Mouse (Mus musculus): ENCODE measurements around the gene 1110002E22Rik. TPM values are rescaled to one million over a fixed set of nuclear protein-coding genes. Genes with fewer than 3 reads are reported as not detected.

The 1110002E22Rik gene
- polyA plus RNA-seq, 1 experiment = 0.07 TPM

DNA sequence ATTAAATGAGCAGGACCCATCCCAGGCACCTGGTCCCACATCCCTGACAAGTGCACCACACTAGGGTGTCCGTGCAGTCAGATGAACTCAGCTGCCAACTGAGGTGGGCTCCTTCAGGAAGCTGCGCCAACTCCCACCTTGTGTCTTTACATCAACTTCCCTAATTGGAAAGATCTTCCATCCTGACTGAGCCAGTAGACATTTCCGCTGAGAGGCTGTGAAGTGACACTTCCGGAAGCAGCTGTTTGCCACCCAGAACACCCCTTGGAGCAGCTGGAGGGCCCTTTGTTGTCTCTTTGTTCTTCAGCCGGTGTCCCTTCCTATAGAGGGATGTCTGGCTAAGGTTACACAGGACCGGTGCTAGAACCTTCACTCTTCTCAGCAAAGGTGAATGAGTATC is 34.3 kb upstream of the 1110002E22Rik start:
- Histone ChIP-seq H3K4me3 (replicated peaks; ENCODE audit: insufficient read depth, low read depth, low read length) (no peak overlapping the region), H3K27me3 (ENCODE audit: control insufficient read depth, insufficient read depth, low read length) (no peaks in the 10 kb centered on the region), H3K4me1 (ENCODE audit: control insufficient read depth, insufficient read depth, low read length) (peaks cover 24% of the 10 kb centered on the region), H3K27ac (ENCODE audit: insufficient read depth, low read length) (no peak overlapping the region)
- DNase-seq = no peak
- WGBS = 94% methylated on average over 6 of the region's 6 CpGs
- no peak for TF ChIP-seq CTCF (IDR thresholded peaks at IDR 0.05; ENCODE audit: borderline replicate concordance, insufficient read depth, low read depth, low read length)
- TF ChIP-seq POLR2A (IDR thresholded peaks at IDR 0.05; ENCODE audit: borderline replicate concordance, insufficient read depth, low read length) = no peak

DNA sequence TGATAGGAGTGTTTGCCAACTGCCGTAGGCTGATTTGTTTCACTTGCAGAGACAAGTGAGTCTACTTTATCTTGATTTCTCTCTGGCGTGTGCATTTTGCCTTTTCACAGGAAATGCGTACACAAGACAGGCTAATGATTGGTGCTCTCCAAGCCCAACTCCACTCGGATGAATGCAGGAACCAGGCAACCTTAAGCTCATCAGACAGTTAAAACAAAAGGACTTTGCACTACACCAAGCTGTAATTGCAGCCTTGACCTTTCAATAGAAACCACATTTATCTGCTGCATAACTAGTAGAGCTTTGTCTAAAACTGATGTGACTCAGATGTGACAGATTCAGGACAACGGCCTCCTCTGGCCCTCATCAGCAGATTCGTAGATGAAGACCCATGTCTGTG is 30.9 kb upstream of the 1110002E22Rik start:
- WGBS = 89% methylated on average over 6 of the region's 6 CpGs
- Histone ChIP-seq H3K4me3 (replicated peaks; ENCODE audit: insufficient read depth, low read depth, low read length) (no peak overlapping the region), H3K27me3 (ENCODE audit: control insufficient read depth, insufficient read depth, low read length) (no peaks in the 10 kb centered on the region), H3K4me1 (ENCODE audit: control insufficient read depth, insufficient read depth, low read length) (peaks cover 5% of the 10 kb centered on the region), H3K27ac (ENCODE audit: insufficient read depth, low read length) (no peak overlapping the region)
- TF ChIP-seq CTCF (IDR thresholded peaks at IDR 0.05; ENCODE audit: borderline replicate concordance, insufficient read depth, low read depth, low read length) = no peak
- TF ChIP-seq POLR2A (IDR thresholded peaks at IDR 0.05; ENCODE audit: borderline replicate concordance, insufficient read depth, low read length) = no peak
- no peak for DNase-seq

DNA sequence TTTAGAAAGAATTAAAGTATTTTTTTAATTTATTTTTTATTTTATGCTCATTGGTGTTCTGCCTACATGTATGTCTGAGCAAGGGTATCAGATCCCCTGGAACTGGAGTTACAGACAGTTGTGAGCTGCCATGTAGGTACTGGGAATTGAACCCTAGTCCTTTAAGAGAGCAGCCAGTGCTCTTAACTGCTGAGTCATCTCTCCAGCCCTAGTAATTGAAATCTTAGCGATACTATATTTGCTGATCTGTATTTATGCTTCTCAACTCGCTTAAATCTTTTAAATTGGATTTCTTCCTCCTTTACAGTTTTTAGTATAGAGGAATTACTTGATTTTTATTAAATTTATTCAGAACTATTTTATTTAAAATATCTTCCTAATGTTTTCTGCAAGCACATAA is 23.9 kb upstream of the 1110002E22Rik start:
- Histone ChIP-seq H3K27ac (ENCODE audit: insufficient read depth, low read length) (no peak overlapping the region), H3K27me3 (ENCODE audit: control insufficient read depth, insufficient read depth, low read length) (no peaks in the 10 kb centered on the region), H3K4me3 (replicated peaks; ENCODE audit: insufficient read depth, low read depth, low read length) (no peak overlapping the region), H3K4me1 (ENCODE audit: control insufficient read depth, insufficient read depth, low read length) (no peaks in the 10 kb centered on the region)
- TF ChIP-seq CTCF (IDR thresholded peaks at IDR 0.05; ENCODE audit: borderline replicate concordance, insufficient read depth, low read depth, low read length) = no peak
- no peak for TF ChIP-seq POLR2A (IDR thresholded peaks at IDR 0.05; ENCODE audit: borderline replicate concordance, insufficient read depth, low read length)
- DNase-seq = no peak
- WGBS = 87% methylated on average over 2 of the region's 2 CpGs

DNA sequence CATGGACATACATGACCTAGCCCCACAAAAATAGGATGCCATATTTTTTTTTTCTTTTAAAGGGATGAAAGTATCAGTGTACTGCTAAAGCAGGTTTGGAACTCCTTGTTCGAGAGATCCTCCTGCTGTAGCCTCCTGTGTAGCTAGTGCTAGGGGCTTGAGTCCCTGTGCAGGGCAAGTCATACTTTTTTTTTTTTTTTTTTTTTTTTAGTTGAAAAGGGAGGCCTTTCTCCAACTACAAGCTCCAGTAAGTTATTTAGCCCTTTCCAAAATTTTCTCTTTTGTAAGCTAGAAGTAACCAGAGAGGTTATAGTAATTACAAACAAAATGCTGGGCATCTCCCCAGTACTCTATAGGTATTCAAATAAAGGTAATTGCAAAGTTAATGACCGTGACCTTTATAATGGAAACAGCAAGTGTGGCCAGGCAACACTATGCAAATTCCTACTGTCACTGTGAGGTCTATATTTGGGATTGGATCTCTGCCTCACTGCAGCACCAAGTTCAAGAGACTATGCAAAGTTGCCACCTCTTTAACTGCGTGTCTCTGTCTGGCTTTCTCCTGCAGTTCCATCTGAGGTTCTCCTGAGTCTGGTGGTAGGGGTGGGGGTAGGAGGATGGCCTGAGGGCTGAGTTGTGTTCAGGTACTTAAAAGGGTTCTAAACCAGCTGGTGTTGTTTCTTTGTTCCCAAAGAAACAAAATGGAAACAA is 23.1 kb upstream of the 1110002E22Rik start:
- 74% methylated on average over 3 of the region's 3 CpGs for WGBS
- no peak for DNase-seq
- H3K27me3 ChIP-seq (ENCODE audit: control insufficient read depth, insufficient read depth, low read length) = no peaks in the 10 kb centered on the region
- no peak for TF ChIP-seq CTCF (IDR thresholded peaks at IDR 0.05; ENCODE audit: borderline replicate concordance, insufficient read depth, low read depth, low read length)
- TF ChIP-seq POLR2A (IDR thresholded peaks at IDR 0.05; ENCODE audit: borderline replicate concordance, insufficient read depth, low read length) = no peak
- H3K27ac ChIP-seq (ENCODE audit: insufficient read depth, low read length) = no peak overlapping the region
- H3K4me3 ChIP-seq (replicated peaks; ENCODE audit: insufficient read depth, low read depth, low read length) = no peak overlapping the region
- no peaks in the 10 kb centered on the region for H3K4me1 ChIP-seq (ENCODE audit: control insufficient read depth, insufficient read depth, low read length)

DNA sequence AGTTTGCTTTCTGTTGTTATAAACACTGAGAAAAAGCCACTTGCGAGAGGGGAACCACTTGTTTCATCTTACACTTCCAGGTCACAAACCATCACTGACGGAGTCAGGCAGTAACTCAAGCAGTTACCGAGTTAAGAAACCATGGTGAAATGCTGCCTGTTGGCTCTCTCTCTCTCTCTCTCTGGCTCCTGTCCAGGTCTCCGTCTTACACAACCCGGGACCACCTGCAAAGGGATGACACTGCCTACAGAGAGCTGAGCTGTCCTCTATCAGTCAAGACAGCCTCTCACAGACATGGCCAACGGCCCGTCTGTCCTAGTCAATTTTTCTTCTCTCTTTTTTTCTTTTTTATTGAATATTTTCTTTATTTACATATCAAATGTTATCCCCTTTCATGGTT is 21.5 kb upstream of the 1110002E22Rik start:
- no peak overlapping the region for H3K27ac ChIP-seq (ENCODE audit: insufficient read depth, low read length)
- 40% methylated on average over 7 of the region's 7 CpGs for WGBS
- no peaks in the 10 kb centered on the region for H3K27me3 ChIP-seq (ENCODE audit: control insufficient read depth, insufficient read depth, low read length)
- H3K4me3 ChIP-seq (replicated peaks; ENCODE audit: insufficient read depth, low read depth, low read length) = no peak overlapping the region
- DNase-seq = no peak
- TF ChIP-seq CTCF (IDR thresholded peaks at IDR 0.05; ENCODE audit: borderline replicate concordance, insufficient read depth, low read depth, low read length) (no peak), POLR2A (IDR thresholded peaks at IDR 0.05; ENCODE audit: borderline replicate concordance, insufficient read depth, low read length) (no peak)
- no peaks in the 10 kb centered on the region for H3K4me1 ChIP-seq (ENCODE audit: control insufficient read depth, insufficient read depth, low read length)

DNA sequence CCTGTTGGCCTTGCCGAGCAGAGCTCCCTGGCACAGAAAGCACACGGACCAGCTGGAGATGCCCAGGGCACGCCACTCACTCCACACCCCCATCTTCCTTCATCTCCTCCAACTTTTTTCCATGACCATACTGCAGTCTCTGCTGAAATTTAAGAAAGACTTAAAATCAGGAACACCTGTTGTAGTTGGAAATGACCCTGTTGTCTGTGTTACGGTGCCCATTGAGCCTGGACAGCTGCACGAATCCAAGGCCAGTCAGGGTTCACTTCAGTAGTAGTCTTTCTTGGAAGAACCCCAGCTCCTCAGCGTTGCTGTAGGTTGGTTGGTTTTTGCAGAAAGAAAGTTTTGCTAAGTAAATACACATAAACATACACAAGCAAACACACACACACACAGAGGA is 15.3 kb upstream of the 1110002E22Rik start:
- H3K4me3 ChIP-seq (replicated peaks; ENCODE audit: insufficient read depth, low read depth, low read length) = no peak overlapping the region
- DNase-seq = no peak
- 43% methylated on average over 6 of the region's 6 CpGs for WGBS
- no peak overlapping the region for H3K27ac ChIP-seq (ENCODE audit: insufficient read depth, low read length)
- no peaks in the 10 kb centered on the region for H3K27me3 ChIP-seq (ENCODE audit: control insufficient read depth, insufficient read depth, low read length)
- TF ChIP-seq POLR2A (IDR thresholded peaks at IDR 0.05; ENCODE audit: borderline replicate concordance, insufficient read depth, low read length) = no peak
- TF ChIP-seq CTCF (IDR thresholded peaks at IDR 0.05; ENCODE audit: borderline replicate concordance, insufficient read depth, low read depth, low read length) = no peak
- H3K4me1 ChIP-seq (ENCODE audit: control insufficient read depth, insufficient read depth, low read length) = peaks cover 5% of the 10 kb centered on the region; the same call in 1 of the 2 replicates

DNA sequence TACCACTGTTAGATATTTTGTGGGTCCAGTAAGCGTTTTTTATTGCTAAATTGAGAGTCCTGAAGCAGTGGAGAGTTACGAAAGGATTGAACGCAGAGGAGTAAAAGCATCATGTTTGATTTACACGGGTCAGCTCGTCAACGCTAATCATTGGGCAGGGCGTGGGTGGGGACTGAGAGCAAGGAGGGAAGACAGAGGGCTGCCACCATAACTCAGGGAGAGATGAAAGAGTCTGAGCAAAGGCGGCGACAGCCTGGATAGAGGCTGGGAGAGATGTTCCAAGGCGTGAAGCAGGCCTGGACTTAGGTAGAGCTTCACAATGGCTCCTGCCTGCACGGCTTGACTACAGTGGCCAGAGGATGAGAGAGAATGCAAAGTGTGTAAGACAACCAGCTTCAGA is 14.1 kb upstream of the 1110002E22Rik start:
- H3K27ac ChIP-seq (ENCODE audit: insufficient read depth, low read length) = no peak overlapping the region
- 92% methylated on average over 11 of the region's 11 CpGs for WGBS
- H3K27me3 ChIP-seq (ENCODE audit: control insufficient read depth, insufficient read depth, low read length) = no peaks in the 10 kb centered on the region
- no peak overlapping the region for H3K4me3 ChIP-seq (replicated peaks; ENCODE audit: insufficient read depth, low read depth, low read length)
- no peak for TF ChIP-seq CTCF (IDR thresholded peaks at IDR 0.05; ENCODE audit: borderline replicate concordance, insufficient read depth, low read depth, low read length)
- no peak for TF ChIP-seq POLR2A (IDR thresholded peaks at IDR 0.05; ENCODE audit: borderline replicate concordance, insufficient read depth, low read length)
- DNase-seq = no peak
- H3K4me1 ChIP-seq (ENCODE audit: control insufficient read depth, insufficient read depth, low read length) = peaks cover 5% of the 10 kb centered on the region; the same call in 1 of the 2 replicates

DNA sequence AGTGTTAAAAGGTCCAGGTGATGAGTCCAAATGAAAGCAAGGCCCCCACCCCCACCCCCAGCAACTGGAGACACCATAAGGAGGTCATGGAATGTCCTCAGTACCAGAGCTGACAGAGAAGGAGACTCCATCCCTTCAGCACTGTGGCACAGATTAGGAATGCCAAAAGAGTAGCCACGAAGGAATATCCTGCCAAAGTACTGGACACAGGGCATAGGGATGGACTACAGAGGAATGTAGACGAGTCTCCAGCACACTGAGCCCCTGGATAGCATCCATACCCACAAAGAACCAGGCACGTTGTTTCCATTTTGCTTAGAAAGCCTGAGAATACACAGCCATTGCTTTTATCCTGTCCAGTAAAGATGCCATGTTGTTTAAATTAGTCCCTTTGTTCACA is 13.4 kb upstream of the 1110002E22Rik start:
- DNase-seq = no peak
- H3K4me1 ChIP-seq (ENCODE audit: control insufficient read depth, insufficient read depth, low read length) = peaks cover 5% of the 10 kb centered on the region; the same call in 1 of the 2 replicates
- H3K27me3 ChIP-seq (ENCODE audit: control insufficient read depth, insufficient read depth, low read length) = no peaks in the 10 kb centered on the region
- H3K4me3 ChIP-seq (replicated peaks; ENCODE audit: insufficient read depth, low read depth, low read length) = no peak overlapping the region
- WGBS = 36% methylated on average over 3 of the region's 3 CpGs
- no peak overlapping the region for H3K27ac ChIP-seq (ENCODE audit: insufficient read depth, low read length)
- TF ChIP-seq POLR2A (IDR thresholded peaks at IDR 0.05; ENCODE audit: borderline replicate concordance, insufficient read depth, low read length) (no peak), CTCF (IDR thresholded peaks at IDR 0.05; ENCODE audit: borderline replicate concordance, insufficient read depth, low read depth, low read length) (no peak)

Measured in cerebellum, adult 2 months (tissue).